In the genomic region with DNA sequence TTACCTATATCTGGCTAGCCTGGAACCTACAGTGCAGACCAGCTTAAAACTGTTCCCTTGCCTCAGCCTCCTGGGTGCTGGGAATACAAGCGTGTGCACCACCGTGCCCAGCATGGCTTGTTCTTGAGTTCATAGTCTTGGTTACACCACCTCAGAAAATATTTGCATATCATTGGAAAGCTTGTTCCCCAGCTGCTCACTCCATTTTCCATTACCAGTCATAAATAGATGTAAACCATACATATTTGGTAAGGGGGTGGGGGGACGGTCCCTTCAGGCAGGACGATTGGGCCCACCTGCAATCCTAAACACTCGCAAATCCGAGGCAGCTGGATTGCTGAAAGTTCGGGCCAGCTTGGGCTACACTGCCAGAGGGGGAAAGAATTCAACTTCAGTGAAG, we compare ENCODE assay signal across 33 mouse cellular contexts. TPM values are rescaled to one million over a fixed set of nuclear protein-coding genes. Genes with fewer than 3 reads are reported as not detected.
"Had no signal": no experiment of that assay in that cellular context is flagged by ENCODE, and none has a peak within 500 bp of the region (broad histone marks: within the 10 kb centered on the region; RNA-seq: fewer than 3 reads in every experiment).

No protein-coding gene starts in this region.

- H3K4me3 ChIP-seq: embryonic facial prominence, embryonic 10.5 days; embryonic facial prominence, embryonic 12.5 days; embryonic facial prominence, embryonic 13.5 days; embryonic facial prominence, embryonic 15.5 days; erythroblast, embryonic 14.5 days; forebrain, embryonic 10.5 days; forebrain, embryonic 12.5 days; forebrain, embryonic 13.5 days; forebrain, embryonic 15.5 days; gastrocnemius, adult 2 months; heart, adult 2 months had no signal

- H3K27ac ChIP-seq: embryonic facial prominence, embryonic 10.5 days; embryonic facial prominence, embryonic 12.5 days; embryonic facial prominence, embryonic 13.5 days; embryonic facial prominence, embryonic 15.5 days; forebrain, embryonic 10.5 days; forebrain, embryonic 12.5 days; forebrain, embryonic 13.5 days; forebrain, embryonic 15.5 days; gastrocnemius, adult 2 months; heart, adult 2 months had no signal

- H3K36me3 ChIP-seq: embryonic facial prominence, embryonic 10.5 days; embryonic facial prominence, embryonic 12.5 days; embryonic facial prominence, embryonic 13.5 days; embryonic facial prominence, embryonic 15.5 days; forebrain, embryonic 10.5 days; forebrain, embryonic 12.5 days; forebrain, embryonic 15.5 days had no signal

- H3K4me2 ChIP-seq: embryonic facial prominence, embryonic 12.5 days; embryonic facial prominence, embryonic 13.5 days; embryonic facial prominence, embryonic 15.5 days; forebrain, embryonic 12.5 days; forebrain, embryonic 13.5 days; forebrain, embryonic 15.5 days had no signal

- H3K9me3 ChIP-seq: embryonic facial prominence, embryonic 10.5 days; embryonic facial prominence, embryonic 12.5 days; embryonic facial prominence, embryonic 13.5 days; embryonic facial prominence, embryonic 15.5 days; forebrain, embryonic 10.5 days; forebrain, embryonic 12.5 days; forebrain, embryonic 13.5 days; forebrain, embryonic 15.5 days had no signal

- H3K9ac ChIP-seq: embryonic facial prominence, embryonic 12.5 days; embryonic facial prominence, embryonic 13.5 days; embryonic facial prominence, embryonic 15.5 days; forebrain, embryonic 12.5 days; forebrain, embryonic 13.5 days; forebrain, embryonic 15.5 days; forebrain, postnatal 0 days had no signal

- DNase-seq: cerebellum, adult 9-11 months; gastrocnemius, adult 2 months; gastrocnemius, postnatal 10 days; gastrocnemius, postnatal 14 days; gastrocnemius, postnatal 25 days; gastrocnemius, postnatal 36 days; heart, adult 11 months; heart, adult 18-20 months; heart, adult 2 months had no signal

RNA-seq across cellular contexts. Expression of a gene that starts 3.1 kb away (rescaled TPM):
- total RNA-seq: common myeloid progenitor, adult 5-6 weeks; forebrain, postnatal 0 days; gastrocnemius, adult 18-20 months; gastrocnemius, adult 2 months; gastrocnemius, adult 8-10 months; gastrocnemius, postnatal 10 days; gastrocnemius, postnatal 14 days; gastrocnemius, postnatal 25 days; gastrocnemius, postnatal 36 days; gastrocnemius, postnatal 4 days; granulocyte monocyte progenitor cell, adult 5-6 weeks; heart, adult 18-20 months; heart, adult 2 months; heart, adult 8-10 months had no signal
- polyA plus RNA-seq: cortical plate, adult 2 months; erythroblast, embryonic 14.5 days; forebrain, embryonic 11.5 days; forebrain, embryonic 13.5 days; forebrain, embryonic 14.5 days; forebrain, embryonic 15.5 days; forebrain, embryonic 16.5 days; forebrain, postnatal 0 days; frontal cortex, adult 2 months; gonadal fat pad, adult 2 months; heart, adult 2 months had no signal

RNA-seq across cellular contexts. Expression of a gene that starts 34.5 kb away (rescaled TPM):
- total RNA-seq: common myeloid progenitor, adult 5-6 weeks; forebrain, postnatal 0 days; gastrocnemius, adult 18-20 months; gastrocnemius, adult 2 months; gastrocnemius, adult 8-10 months; gastrocnemius, postnatal 10 days; gastrocnemius, postnatal 14 days; gastrocnemius, postnatal 25 days; gastrocnemius, postnatal 36 days; gastrocnemius, postnatal 4 days; granulocyte monocyte progenitor cell, adult 5-6 weeks; heart, adult 18-20 months; heart, adult 2 months; heart, adult 8-10 months had no signal
- polyA plus RNA-seq: cortical plate, adult 2 months; embryonic facial prominence, embryonic 10.5 days; embryonic facial prominence, embryonic 11.5 days; embryonic facial prominence, embryonic 12.5 days; embryonic facial prominence, embryonic 13.5 days; embryonic facial prominence, embryonic 14.5 days; embryonic facial prominence, embryonic 15.5 days; erythroblast, embryonic 14.5 days; forebrain, embryonic 10.5 days; forebrain, embryonic 11.5 days; forebrain, embryonic 12.5 days; forebrain, embryonic 13.5 days; forebrain, embryonic 14.5 days; forebrain, embryonic 15.5 days; forebrain, embryonic 16.5 days; forebrain, postnatal 0 days; frontal cortex, adult 2 months; heart, adult 2 months had no signal
